Mouse (Mus musculus) heart, embryonic 14.5 days (tissue): ENCODE measurements around the gene 2810021J22Rik. TPM values are rescaled to one million over a fixed set of nuclear protein-coding genes. Genes with fewer than 3 reads are reported as not detected.

Source experiments
- ATAC-seq: fragments of 200-750 bp; cut with Nextera tagmentation; 2 replicates; pipeline ENCODE4 v1.8.0; 2017; ENCODE audit warnings: low read depth, moderate TSS enrichment; ENCODE audit not compliant: insufficient number of reproducible peaks, insufficient read depth, low FRiP score
- H3K27ac ChIP-seq, 2 experiments: fragments of 200-500 bp in 1 of 2; fragments of 300-500 bp in 1 of 2; sonication (generic) in 1 of 2; replicated peaks in 1 of 2; 2 replicates each; pipeline ENCODE4 v1.5.1; 2012 to 2014; ENCODE audit warnings: low read depth in 2 of 2, low read length in 2 of 2, control low read depth in 1 of 2, mild to moderate bottlenecking in 1 of 2, mixed read lengths in 1 of 2; ENCODE audit not compliant: control insufficient read depth in 1 of 2, insufficient read depth in 1 of 2
- H3K27me3 ChIP-seq: fragments of 300-500 bp; sonication (generic); 2 replicates; pipeline ENCODE4 v1.6.1; 2014; ENCODE audit warnings: mild to moderate bottlenecking, low read length, control low read depth; ENCODE audit not compliant: control insufficient read depth, insufficient read depth
- H3K36me3 ChIP-seq: fragments of 300-500 bp; sonication (generic); 2 replicates; pipeline ENCODE4 v1.6.1; 2014; ENCODE audit warnings: mild to moderate bottlenecking, control low read depth, low read length, mixed read lengths; ENCODE audit not compliant: control insufficient read depth, insufficient read depth
- H3K4me1 ChIP-seq, 2 experiments: fragments of 200-500 bp in 1 of 2; fragments of 300-500 bp in 1 of 2; sonication (generic) in 1 of 2; 2 replicates each; pipeline ENCODE4 v1.6.1; 2012 to 2014; ENCODE audit warnings: low read length in 2 of 2, control low read depth in 1 of 2, mixed read lengths in 1 of 2; ENCODE audit not compliant: control insufficient read depth in 2 of 2, insufficient read depth in 2 of 2
- H3K4me2 ChIP-seq: fragments of 300-500 bp; sonication (generic); 2 replicates; pipeline ENCODE4 v1.6.1; 2014; ENCODE audit warnings: mild to moderate bottlenecking, low read length
- H3K4me3 ChIP-seq, 2 experiments: fragments of 200-500 bp in 1 of 2; fragments of 300-500 bp in 1 of 2; sonication (generic) in 1 of 2; 2 replicates each; pipeline ENCODE4 v1.5.1; 2012 to 2014; ENCODE audit warnings: low read length in 2 of 2, mild to moderate bottlenecking in 2 of 2, control low read depth in 1 of 2, low read depth in 1 of 2, moderate library complexity in 1 of 2; ENCODE audit not compliant: control insufficient read depth in 1 of 2, insufficient read depth in 1 of 2
- H3K9ac ChIP-seq: fragments of 300-500 bp; sonication (generic); 2 replicates; pipeline ENCODE4 v1.6.1; 2014; ENCODE audit warnings: mild to moderate bottlenecking, low read length
- H3K9me3 ChIP-seq: fragments of 300-500 bp; sonication (generic); 2 replicates; pipeline ENCODE4 v1.6.1; 2016; ENCODE audit warnings: low read length, control low read depth; ENCODE audit not compliant: control insufficient read depth
- WGBS: fragments of 180-500 bp; shearing (Covaris S2); extraction: QIAGEN DNeasy Blood & Tissue Kit; methylation state at CpG from one replicate; pipeline ENCODE4 v1.1.7; 2014; 5-methylcytosine and 5-hydroxymethylcytosine counted together
- polyA plus RNA-seq: library from polyadenylated mRNA; unstranded; fragments of >200 nt; fragmentation: Nextera tagmentation; extraction: Ambion mirVana; gene quantifications from 2 replicates; pipeline ENCODE4 v1.2.1, GENCODE M21; 2014

2810021J22Rik gene
- polyA plus RNA-seq, 1 experiment from 2014 or later = 4.0 TPM

- H3K27me3 ChIP-seq = no peaks in the 10 kb centered on the region
- no peaks in the 10 kb centered on the region for H3K9me3 ChIP-seq
- no peak overlapping the region for H3K4me2 ChIP-seq
- no peak overlapping the region for H3K27ac ChIP-seq
- ATAC-seq = no peak
- peaks cover 25% of the 10 kb centered on the region for H3K36me3 ChIP-seq
- 59% methylated on average over 2 of the region's 2 CpGs for WGBS
- no peak overlapping the region for H3K4me3 ChIP-seq
- peaks cover 4 to 8% of the 10 kb centered on the region in 2 experiments for H3K4me1 ChIP-seq
- no peak overlapping the region for H3K9ac ChIP-seq
Observed at GRCm38 (mm10) chr11:58849731-58850130, 17.3 kb upstream of the 2810021J22Rik start.

- WGBS = 90% methylated on average over 8 of the region's 8 CpGs
- no peak overlapping the region for H3K4me2 ChIP-seq
- ATAC-seq = no peak
Observed at GRCm38 (mm10) chr11:58860744-58861143, 6.3 kb upstream of the 2810021J22Rik start.

GRCm38 (mm10) chr11:58867954-58868330, 926 bp downstream of the 2810021J22Rik start:
- Histone ChIP-seq H3K9me3 (peaks cover 4% of the 10 kb centered on the region; the same call in 1 of the 2 replicates), H3K4me2 (peak overlapping the region; percentile 68), H3K4me3 (peak overlapping the region in 1 of 2 experiments; percentile 68; a peak in 2 of 4 replicates), H3K36me3 (peaks cover 24% of the 10 kb centered on the region), H3K9ac (peak overlapping the region; percentile 79; the same call in 1 of the 2 replicates), H3K4me1 (peaks cover 0 to 6% of the 10 kb centered on the region in 2 experiments; a peak in 2 of 4 replicates), H3K27me3 (no peaks in the 10 kb centered on the region), H3K27ac (no peak overlapping the region)
- ATAC-seq = no peak
- 84% methylated on average over 6 of the region's 6 CpGs for WGBS

More at GRCm38 (mm10) chr11:58860744-58861143, 6.3 kb upstream of the 2810021J22Rik start:
- Histone ChIP-seq H3K27me3 (no peaks in the 10 kb centered on the region), H3K9me3 (peaks cover 40% of the 10 kb centered on the region), H3K4me3 (no peak overlapping the region), H3K9ac (no peak overlapping the region), H3K27ac (no peak overlapping the region), H3K36me3 (peaks cover 48% of the 10 kb centered on the region), H3K4me1 (no peaks in the 10 kb centered on the region)

- ATAC-seq = no peak
- Histone ChIP-seq H3K27me3 (no peaks in the 10 kb centered on the region), H3K4me2 (no peak overlapping the region), H3K9me3 (no peaks in the 10 kb centered on the region), H3K36me3 (peaks cover 27% of the 10 kb centered on the region), H3K4me1 (peaks cover 0 to 6% of the 10 kb centered on the region in 2 experiments; a peak in 2 of 4 replicates), H3K27ac (no peak overlapping the region), H3K9ac (no peak overlapping the region), H3K4me3 (no peak overlapping the region)
- 78% methylated on average over 4 of the region's 4 CpGs for WGBS
Observed at GRCm38 (mm10) chr11:58870961-58871360, 3.9 kb downstream of the 2810021J22Rik start.

GRCm38 (mm10) chr11:58883756-58884155, 16.7 kb downstream of the 2810021J22Rik start:
- Histone ChIP-seq H3K4me1 (no peaks in the 10 kb centered on the region), H3K27me3 (no peaks in the 10 kb centered on the region), H3K27ac (no peak overlapping the region), H3K36me3 (peaks cover 37% of the 10 kb centered on the region), H3K4me3 (no peak overlapping the region), H3K9ac (no peak overlapping the region), H3K9me3 (no peaks in the 10 kb centered on the region), H3K4me2 (no peak overlapping the region)
- no peak for ATAC-seq
- WGBS = 79% methylated on average over 8 of the region's 8 CpGs

- no peaks in the 10 kb centered on the region for H3K27me3 ChIP-seq
- H3K9me3 ChIP-seq = no peaks in the 10 kb centered on the region
- no peaks in the 10 kb centered on the region for H3K4me1 ChIP-seq
- H3K4me3 ChIP-seq = no peak overlapping the region
- no peak overlapping the region for H3K4me2 ChIP-seq
- 74% methylated on average over 10 of the region's 10 CpGs for WGBS
- H3K9ac ChIP-seq = no peak overlapping the region
- no peak overlapping the region for H3K27ac ChIP-seq
- peaks cover 50% of the 10 kb centered on the region for H3K36me3 ChIP-seq
- ATAC-seq = no peak
Observed at GRCm38 (mm10) chr11:58890511-58890910, 23.5 kb downstream of the 2810021J22Rik start.

GRCm38 (mm10) chr11:58894456-58894855, 27.4 kb downstream of the 2810021J22Rik start:
- Histone ChIP-seq H3K36me3 (peaks cover 72% of the 10 kb centered on the region), H3K27ac (no peak overlapping the region), H3K4me1 (no peaks in the 10 kb centered on the region), H3K4me2 (no peak overlapping the region), H3K9ac (no peak overlapping the region), H3K27me3 (no peaks in the 10 kb centered on the region), H3K4me3 (no peak overlapping the region), H3K9me3 (no peaks in the 10 kb centered on the region)
- 82% methylated on average over 6 of the region's 6 CpGs for WGBS
- no peak for ATAC-seq

- Histone ChIP-seq H3K9me3 (no peaks in the 10 kb centered on the region), H3K36me3 (peaks cover 73% of the 10 kb centered on the region), H3K4me3 (no peak overlapping the region), H3K4me1 (no peaks in the 10 kb centered on the region), H3K27ac (no peak overlapping the region), H3K9ac (no peak overlapping the region), H3K27me3 (no peaks in the 10 kb centered on the region), H3K4me2 (no peak overlapping the region)
- 82% methylated on average over 6 of the region's 6 CpGs for WGBS
- no peak for ATAC-seq
Observed at GRCm38 (mm10) chr11:58897485-58897884, 30.5 kb downstream of the 2810021J22Rik start.
